In genomic region chr11:5942966-5943365, GRCm38 (mm10) we compare ENCODE assay signal across 23 mouse cellular contexts. TPM values are rescaled to one million over a fixed set of nuclear protein-coding genes. Genes with fewer than 3 reads are reported as not detected.
"Had no signal": no experiment of that assay in that cellular context is flagged by ENCODE, and none has a peak within 500 bp of the region (broad histone marks: within the 10 kb centered on the region; RNA-seq: fewer than 3 reads in every experiment).

No protein-coding gene starts in this region.

- H3K4me2 ChIP-seq: limb, embryonic 13.5 days; liver, embryonic 12.5 days; liver, embryonic 15.5 days; lung, embryonic 15.5 days; midbrain, embryonic 13.5 days; neural tube, embryonic 13.5 days; stomach, embryonic 15.5 days had no signal

- H3K36me3 ChIP-seq: limb, embryonic 10.5 days; limb, embryonic 13.5 days; liver, embryonic 12.5 days; liver, embryonic 15.5 days; lung, embryonic 15.5 days; midbrain, embryonic 10.5 days; midbrain, embryonic 13.5 days; neural tube, embryonic 13.5 days; stomach, embryonic 15.5 days had no signal

- H3K27ac ChIP-seq: layer of hippocampus, adult 2 months; limb, embryonic 10.5 days; limb, embryonic 13.5 days; liver, embryonic 12.5 days; liver, embryonic 15.5 days; lung, embryonic 15.5 days; midbrain, embryonic 10.5 days; midbrain, embryonic 13.5 days; neural tube, embryonic 13.5 days; stomach, embryonic 15.5 days had no signal

- H3K4me3 ChIP-seq: layer of hippocampus, adult 2 months; limb, embryonic 10.5 days; limb, embryonic 13.5 days; liver, embryonic 12.5 days; liver, embryonic 15.5 days; lung, embryonic 15.5 days; megakaryocyte, embryonic 14.5 days; midbrain, embryonic 10.5 days; midbrain, embryonic 13.5 days; myocyte; neural tube, embryonic 13.5 days; stomach, embryonic 15.5 days had no signal

- ATAC-seq: liver, embryonic 12.5 days; midbrain, embryonic 13.5 days; midbrain, embryonic 16.5 days had no signal

- H3K9ac ChIP-seq: limb, embryonic 13.5 days; liver, embryonic 12.5 days; liver, embryonic 15.5 days; lung, embryonic 15.5 days; midbrain, embryonic 13.5 days; neural tube, embryonic 13.5 days; stomach, embryonic 15.5 days had no signal

- H3K27me3 ChIP-seq: limb, embryonic 13.5 days; lung, embryonic 15.5 days; midbrain, embryonic 13.5 days; neural tube, embryonic 13.5 days; stomach, embryonic 15.5 days had no signal

- H3K4me1 ChIP-seq: liver, embryonic 12.5 days; liver, embryonic 15.5 days; lung, embryonic 15.5 days; midbrain, embryonic 10.5 days; midbrain, embryonic 13.5 days; neural tube, embryonic 13.5 days had no signal

- DNase-seq: kidney, postnatal 25 days; layer of hippocampus, adult 9-11 months; liver; lung, adult 18-20 months; lung, postnatal 10 days; lung, postnatal 36 days; retina, postnatal 1 day; right cerebral cortex, postnatal 25 days; spleen, adult 18-20 months; thymus, postnatal 25 days had no signal

- H3K9me3 ChIP-seq: limb, embryonic 10.5 days; limb, embryonic 13.5 days; liver, embryonic 12.5 days; liver, embryonic 15.5 days; lung, embryonic 15.5 days; midbrain, embryonic 10.5 days; midbrain, embryonic 13.5 days; neural tube, embryonic 13.5 days; stomach, embryonic 15.5 days had no signal

RNA-seq across cellular contexts. Expression of gene Myl7, which starts 44.4 kb away (rescaled TPM):
- polyA plus RNA-seq: midbrain, embryonic 16.5 days; myocyte had no signal
